Mouse (Mus musculus): ENCODE measurements around the gene Npcd. TPM values are rescaled to one million over a fixed set of nuclear protein-coding genes. Genes with fewer than 3 reads are reported as not detected.

The Npcd gene
- polyA plus RNA-seq, 1 experiment: not detected

- Histone ChIP-seq H3K4me3 (ENCODE audit: insufficient read depth, poor library complexity, severe bottlenecking) (peak overlapping the region; percentile 96), H3K79me2 (ENCODE audit: control insufficient read depth, insufficient read depth) (peaks cover 38% of the 10 kb centered on the region), H3K27me3 (ENCODE audit: control insufficient read depth, insufficient read depth, insufficient read length) (no peaks in the 10 kb centered on the region), H3K79me3 (ENCODE audit: low read depth) (peaks cover 11% of the 10 kb centered on the region), H3K36me3 (ENCODE audit: control insufficient read depth, insufficient read depth) (peaks cover 27% of the 10 kb centered on the region), H3ac (ENCODE audit: control insufficient read depth, insufficient read length, low read depth) (peak overlapping the region; percentile 81)
- TF ChIP-seq MYOG (IDR thresholded peaks at IDR 0.05; ENCODE audit: control insufficient read depth, extremely low read depth, insufficient read length): no peak
- no peak for TF ChIP-seq CTCF (IDR thresholded peaks at IDR 0.05; ENCODE audit: control insufficient read depth, insufficient read depth, insufficient read length)
- no peak for TF ChIP-seq FOSL1 (IDR thresholded peaks at IDR 0.05; ENCODE audit: insufficient read depth, low read length, poor library complexity, severe bottlenecking)
- no peak for TF ChIP-seq USF1 (IDR thresholded peaks at IDR 0.05; ENCODE audit: low read depth)
- TF ChIP-seq MAX (IDR thresholded peaks at IDR 0.05): no peak
- no peak for TF ChIP-seq CEBPB (IDR thresholded peaks at IDR 0.05; ENCODE audit: low read depth)
- TF ChIP-seq MYOD1 (IDR thresholded peaks at IDR 0.05; ENCODE audit: control insufficient read depth, insufficient read length, low read depth): no peak
These were observed 586 bp downstream of the Npcd start for GRCm38 (mm10) chr15:79833251-79834050.

- no peak for TF ChIP-seq FOSL1 (IDR thresholded peaks at IDR 0.05; ENCODE audit: insufficient read depth, low read length, poor library complexity, severe bottlenecking)
- peak; percentile 78 for TF ChIP-seq CTCF (IDR thresholded peaks at IDR 0.05; ENCODE audit: control insufficient read depth, insufficient read depth, insufficient read length)
- TF ChIP-seq MAX (IDR thresholded peaks at IDR 0.05): peak; percentile 9
- no peak for TF ChIP-seq USF1 (IDR thresholded peaks at IDR 0.05; ENCODE audit: low read depth)
- peak; percentile 28 for TF ChIP-seq MYOD1 (IDR thresholded peaks at IDR 0.05; ENCODE audit: control insufficient read depth, insufficient read length, low read depth)
- H3ac ChIP-seq (ENCODE audit: control insufficient read depth, insufficient read length, low read depth): no peak overlapping the region
- peaks cover 38% of the 10 kb centered on the region for H3K79me2 ChIP-seq (ENCODE audit: control insufficient read depth, insufficient read depth)
- H3K79me3 ChIP-seq (ENCODE audit: low read depth): peaks cover 11% of the 10 kb centered on the region
- peaks cover 33% of the 10 kb centered on the region for H3K36me3 ChIP-seq (ENCODE audit: control insufficient read depth, insufficient read depth)
- peak overlapping the region; percentile 96 for H3K4me3 ChIP-seq (ENCODE audit: insufficient read depth, poor library complexity, severe bottlenecking)
- no peaks in the 10 kb centered on the region for H3K27me3 ChIP-seq (ENCODE audit: control insufficient read depth, insufficient read depth, insufficient read length)
These were observed 1.8 kb downstream of the Npcd start for GRCm38 (mm10) chr15:79832064-79832900.

- H3K79me3 ChIP-seq (ENCODE audit: low read depth): peaks cover 11% of the 10 kb centered on the region
- no peaks in the 10 kb centered on the region for H3K27me3 ChIP-seq (ENCODE audit: control insufficient read depth, insufficient read depth, insufficient read length)
- TF ChIP-seq MYOD1 (IDR thresholded peaks at IDR 0.05; ENCODE audit: control insufficient read depth, insufficient read length, low read depth) (no peak), CEBPB (IDR thresholded peaks at IDR 0.05; ENCODE audit: low read depth) (no peak), CTCF (IDR thresholded peaks at IDR 0.05; ENCODE audit: control insufficient read depth, insufficient read depth, insufficient read length) (peak; percentile 72)
- H3ac ChIP-seq (ENCODE audit: control insufficient read depth, insufficient read length, low read depth): no peak overlapping the region
- peaks cover 42% of the 10 kb centered on the region for H3K36me3 ChIP-seq (ENCODE audit: control insufficient read depth, insufficient read depth)
- H3K4me3 ChIP-seq (ENCODE audit: insufficient read depth, poor library complexity, severe bottlenecking): no peak overlapping the region
- peaks cover 44% of the 10 kb centered on the region for H3K79me2 ChIP-seq (ENCODE audit: control insufficient read depth, insufficient read depth)
These were observed 3.6 kb downstream of the Npcd start for GRCm38 (mm10) chr15:79830388-79830787.

GRCm38 (mm10) chr15:79829431-79829830 lies 4.6 kb downstream of the Npcd start:
- peaks cover 46% of the 10 kb centered on the region for H3K36me3 ChIP-seq (ENCODE audit: control insufficient read depth, insufficient read depth)
- no peak overlapping the region for H3ac ChIP-seq (ENCODE audit: control insufficient read depth, insufficient read length, low read depth)
- TF ChIP-seq MYOD1 (IDR thresholded peaks at IDR 0.05; ENCODE audit: control insufficient read depth, insufficient read length, low read depth): no peak
- TF ChIP-seq MAX (IDR thresholded peaks at IDR 0.05): no peak
- TF ChIP-seq CTCF (IDR thresholded peaks at IDR 0.05; ENCODE audit: control insufficient read depth, insufficient read depth, insufficient read length): no peak
- no peak for TF ChIP-seq CEBPB (IDR thresholded peaks at IDR 0.05; ENCODE audit: low read depth)
- TF ChIP-seq MYOG (IDR thresholded peaks at IDR 0.05; ENCODE audit: control insufficient read depth, extremely low read depth, insufficient read length): no peak
- TF ChIP-seq USF1 (IDR thresholded peaks at IDR 0.05; ENCODE audit: low read depth): no peak
- no peak for TF ChIP-seq FOSL1 (IDR thresholded peaks at IDR 0.05; ENCODE audit: insufficient read depth, low read length, poor library complexity, severe bottlenecking)
- H3K4me3 ChIP-seq (ENCODE audit: insufficient read depth, poor library complexity, severe bottlenecking): no peak overlapping the region
- H3K27me3 ChIP-seq (ENCODE audit: control insufficient read depth, insufficient read depth, insufficient read length): no peaks in the 10 kb centered on the region
- H3K79me2 ChIP-seq (ENCODE audit: control insufficient read depth, insufficient read depth): peaks cover 44% of the 10 kb centered on the region
- peaks cover 11% of the 10 kb centered on the region for H3K79me3 ChIP-seq (ENCODE audit: low read depth)

- Histone ChIP-seq H3K79me3 (ENCODE audit: low read depth) (peaks cover 10% of the 10 kb centered on the region), H3K79me2 (ENCODE audit: control insufficient read depth, insufficient read depth) (peaks cover 40% of the 10 kb centered on the region), H3K27me3 (ENCODE audit: control insufficient read depth, insufficient read depth, insufficient read length) (no peaks in the 10 kb centered on the region), H3ac (ENCODE audit: control insufficient read depth, insufficient read length, low read depth) (no peak overlapping the region), H3K36me3 (ENCODE audit: control insufficient read depth, insufficient read depth) (peaks cover 48% of the 10 kb centered on the region), H3K4me3 (ENCODE audit: insufficient read depth, poor library complexity, severe bottlenecking) (no peak overlapping the region)
- peak; percentile 43 for TF ChIP-seq CTCF (IDR thresholded peaks at IDR 0.05; ENCODE audit: control insufficient read depth, insufficient read depth, insufficient read length)
- TF ChIP-seq MYOD1 (IDR thresholded peaks at IDR 0.05; ENCODE audit: control insufficient read depth, insufficient read length, low read depth): no peak
These were observed 5.5 kb downstream of the Npcd start for GRCm38 (mm10) chr15:79828366-79829035.
